Mouse (Mus musculus) bone marrow, adult 2 months (tissue): Measurements from ENCODE around the gene Taar1. TPM values are rescaled to one million over a fixed set of nuclear protein-coding genes. Genes with fewer than 3 reads are reported as not detected.
A peak's percentile ranks its signal among the peaks of the same experiment; 100 is the strongest.

Source experiments
- H3K27ac ChIP-seq: fragments of 200-500 bp; 2 replicates; pipeline ENCODE4 v1.5.1; 2012; ENCODE audit warnings: low read depth, mild to moderate bottlenecking, control low read depth, inconsistent platforms, low read length; ENCODE audit not compliant: control insufficient read depth, poor library complexity, insufficient read depth
- H3K4me1 ChIP-seq: fragments of 200-500 bp; 2 replicates; pipeline ENCODE4 v1.6.1; 2011; ENCODE audit warnings: low read length; ENCODE audit not compliant: control insufficient read depth, insufficient read depth
- H3K4me3 ChIP-seq: fragments of 200-500 bp; replicated peaks from 2 replicates; pipeline ENCODE3; 2011; ENCODE audit warnings: mild to moderate bottlenecking, low read depth, low read length, control low read depth; ENCODE audit not compliant: control insufficient read depth
- CTCF ChIP-seq: fragments of 200-500 bp; IDR thresholded peaks from 2 replicates; pipeline ENCODE4 v1.5.1; 2011; ENCODE audit warnings: low read length, control low read depth; ENCODE audit not compliant: control insufficient read depth, insufficient read depth
- POLR2A ChIP-seq: fragments of 200-500 bp; IDR thresholded peaks from 2 replicates; pipeline ENCODE4 v1.6.1; 2011; ENCODE audit warnings: low read depth, mild to moderate bottlenecking, control low read depth, low read length, borderline replicate concordance; ENCODE audit not compliant: control insufficient read depth
- WGBS: fragments of 180-500 bp; shearing (Covaris S2); methylation state at CpG from one replicate; pipeline ENCODE4 v1.1.7; 2018; 5-methylcytosine and 5-hydroxymethylcytosine counted together
- polyA plus RNA-seq: library from polyadenylated mRNA; stranded (reverse); fragments of >200 nt; gene quantifications from 2 replicates; pipeline ENCODE4 v1.2.4, GENCODE M21; 2011; ENCODE audit warnings: low replicate concordance; ENCODE audit not compliant: missing spikeins, insufficient read depth, insufficient read length

Taar1 gene
- polyA plus RNA-seq, 1 experiment = not detected

- Histone ChIP-seq H3K4me1 (no peaks in the 10 kb centered on the region), H3K27ac (no peak overlapping the region), H3K4me3 (no peak overlapping the region)
- TF ChIP-seq POLR2A = no peak
- no peak for TF ChIP-seq CTCF
- 81% methylated on average over 3 of the region's 3 CpGs for WGBS
Observed at GRCm38 (mm10) chr10:23922468-23922867, 2.3 kb downstream of the Taar1 start.

DNA sequence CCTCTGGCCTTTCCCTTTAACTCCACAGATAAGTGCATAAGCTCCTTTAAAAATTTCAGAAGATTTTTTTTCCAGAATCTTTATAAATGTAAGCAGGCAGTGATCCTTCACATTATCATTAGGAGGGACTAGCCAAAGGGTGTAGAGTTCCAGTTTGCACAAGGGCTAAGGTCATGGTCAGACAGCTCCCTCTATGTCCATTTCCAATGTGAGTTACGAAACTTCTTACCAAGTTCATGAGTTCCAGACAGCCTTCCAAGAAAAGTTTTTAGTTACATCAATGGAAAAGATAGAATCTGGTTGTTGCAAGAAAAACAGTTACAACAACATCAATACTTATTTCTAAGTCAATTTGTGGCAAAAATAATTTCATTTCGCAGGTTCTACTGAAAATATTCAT is 3.8 kb downstream of the Taar1 start:
- WGBS = 72% methylated on average over 2 of the region's 2 CpGs
- TF ChIP-seq CTCF (no peak), POLR2A (no peak)
- no peak overlapping the region for H3K27ac ChIP-seq
- H3K4me3 ChIP-seq = no peak overlapping the region
- no peaks in the 10 kb centered on the region for H3K4me1 ChIP-seq

GRCm38 (mm10) chr10:23937613-23938012 is 17.5 kb downstream of the Taar1 start:
- WGBS = 43% methylated on average over 4 of the region's 4 CpGs
- Histone ChIP-seq H3K27ac (no peak overlapping the region), H3K4me3 (no peak overlapping the region), H3K4me1 (no peaks in the 10 kb centered on the region)
- TF ChIP-seq POLR2A (no peak), CTCF (no peak)

GRCm38 (mm10) chr10:23938312-23938711 is 18.2 kb downstream of the Taar1 start, which contains the start of gene Taar2:
TSS of gene Taar2 (plus strand) at chr10:23938572.
- H3K4me1 ChIP-seq = no peaks in the 10 kb centered on the region
- no peak within 1 kb of the TSS for H3K27ac ChIP-seq
- TF ChIP-seq CTCF (no peak), POLR2A (no peak)
- 81% methylated on average over 6 of the region's 6 CpGs for WGBS
- H3K4me3 ChIP-seq = no peak within 1 kb of the TSS

GRCm38 (mm10) chr10:23942465-23942864 is 22.3 kb downstream of the Taar1 start:
- peak; percentile 49 for TF ChIP-seq CTCF
- TF ChIP-seq POLR2A = no peak
- Histone ChIP-seq H3K4me1 (no peaks in the 10 kb centered on the region), H3K27ac (no peak overlapping the region), H3K4me3 (no peak overlapping the region)
- 70% methylated on average over 5 of the region's 5 CpGs for WGBS

DNA sequence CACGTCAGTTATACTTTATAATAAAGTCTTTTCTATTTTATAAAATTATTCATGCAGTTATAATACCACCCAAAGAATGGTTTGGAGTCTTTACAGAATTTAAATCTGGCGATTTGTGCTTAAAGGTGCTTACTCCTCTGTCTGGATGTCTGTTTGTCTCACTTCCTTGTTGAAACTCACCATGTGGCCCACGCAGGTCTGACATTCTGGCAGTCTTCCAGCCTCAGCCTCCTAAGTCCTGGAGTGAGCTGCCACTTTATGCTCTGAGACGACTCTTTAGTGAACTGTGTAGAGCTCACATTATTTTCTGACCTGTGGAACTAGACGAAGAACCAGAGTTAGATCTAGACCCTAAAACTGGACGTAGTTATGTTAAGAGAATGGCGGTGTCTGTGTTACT is 27.9 kb downstream of the Taar1 start:
- H3K4me3 ChIP-seq = no peak overlapping the region
- H3K4me1 ChIP-seq = no peaks in the 10 kb centered on the region
- TF ChIP-seq CTCF (no peak), POLR2A (no peak)
- no peak overlapping the region for H3K27ac ChIP-seq
- WGBS = 47% methylated on average over 7 of the region's 7 CpGs

DNA sequence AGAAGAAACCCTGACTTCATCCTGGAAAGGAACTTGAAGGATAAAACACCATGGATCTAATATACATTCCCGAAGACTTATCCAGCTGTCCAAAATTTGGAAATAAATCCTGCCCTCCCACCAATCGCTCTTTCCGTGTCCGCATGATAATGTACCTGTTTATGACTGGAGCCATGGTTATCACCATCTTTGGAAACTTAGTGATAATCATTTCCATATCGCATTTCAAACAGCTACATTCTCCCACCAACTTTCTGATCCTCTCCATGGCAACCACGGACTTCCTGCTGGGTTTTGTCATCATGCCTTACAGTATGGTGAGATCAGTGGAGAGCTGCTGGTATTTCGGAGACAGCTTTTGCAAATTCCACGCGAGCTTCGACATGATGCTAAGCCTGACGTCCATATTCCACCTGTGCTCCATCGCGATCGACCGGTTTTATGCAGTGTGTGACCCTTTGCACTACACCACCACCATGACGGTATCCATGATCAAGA is 29.4 kb downstream of the Taar1 start, which contains the start of gene Taar3:
Gene Taar3, plus strand, starts transcription at position 51 of the 498 bp plus-strand sequence.
- Histone ChIP-seq H3K27ac (no peak within 1 kb of the TSS), H3K4me3 (no peak within 1 kb of the TSS), H3K4me1 (no peaks in the 10 kb centered on the region)
- TF ChIP-seq CTCF (no peak), POLR2A (no peak)
- WGBS = 86% methylated on average over 16 of the region's 16 CpGs

- TF ChIP-seq POLR2A (no peak), CTCF (no peak)
- Histone ChIP-seq H3K27ac (no peak overlapping the region), H3K4me3 (no peak overlapping the region), H3K4me1 (no peaks in the 10 kb centered on the region)
- WGBS = 75% methylated on average over 6 of the region's 6 CpGs
Observed at GRCm38 (mm10) chr10:23951714-23952113, 31.6 kb downstream of the Taar1 start.

DNA sequence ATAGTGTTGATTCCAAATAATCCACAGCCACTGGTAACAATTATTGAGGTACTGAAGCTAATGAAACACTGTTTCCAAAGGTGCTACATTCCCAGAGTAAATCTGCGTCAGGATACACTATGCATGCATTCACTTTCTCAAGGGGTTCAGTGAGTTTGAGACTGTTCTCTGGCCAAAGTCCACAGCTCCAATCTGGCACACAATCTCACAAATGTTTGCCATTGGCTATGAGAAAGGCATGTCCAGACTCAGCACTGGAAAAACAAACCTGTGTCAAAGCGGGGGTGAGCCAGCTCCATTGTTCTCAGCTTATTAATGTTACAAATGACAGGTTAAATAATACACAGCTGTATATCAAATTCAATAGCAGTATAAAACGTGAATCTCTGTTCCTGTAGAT is 38.9 kb downstream of the Taar1 start:
- TF ChIP-seq CTCF = no peak
- no peak for TF ChIP-seq POLR2A
- 73% methylated on average over 3 of the region's 3 CpGs for WGBS
- H3K4me1 ChIP-seq = no peaks in the 10 kb centered on the region
- H3K4me3 ChIP-seq = no peak overlapping the region
- no peak overlapping the region for H3K27ac ChIP-seq
